Mouse (Mus musculus) cortical plate, adult 2 months (tissue): ENCODE data around the gene Hspa5. TPM values are rescaled to one million over a fixed set of nuclear protein-coding genes. Genes with fewer than 3 reads are reported as not detected.
"Not testable (repeated sequence)": the region's sequence is repeated elsewhere in the genome, so short reads cannot be mapped to it uniquely, and the experiment has no call there.

Experiments used
- H3K27ac ChIP-seq: fragments of 200-500 bp; 2 replicates; pipeline ENCODE4 v1.5.1; 2012; ENCODE audit warnings: low read length, control low read depth, inconsistent platforms; ENCODE audit not compliant: insufficient read depth
- H3K4me1 ChIP-seq: fragments of 200-500 bp; 2 replicates; pipeline ENCODE4 v1.6.1; 2011; ENCODE audit warnings: low read length; ENCODE audit not compliant: control insufficient read depth, insufficient read depth
- H3K4me3 ChIP-seq: fragments of 200-500 bp; 2 replicates; pipeline ENCODE4 v1.5.1; 2011; ENCODE audit warnings: mild to moderate bottlenecking, low read length, control low read depth; ENCODE audit not compliant: insufficient read depth
- CTCF ChIP-seq: fragments of 200-500 bp; IDR thresholded peaks from 2 replicates; pipeline ENCODE4 v1.5.1; 2011; ENCODE audit warnings: mild to moderate bottlenecking, control low read depth, low read length; ENCODE audit not compliant: insufficient read depth; ENCODE audit errors: extremely low read depth
- POLR2A ChIP-seq: fragments of 200-500 bp; IDR thresholded peaks from 2 replicates; pipeline ENCODE4 v1.6.1; 2011; ENCODE audit warnings: mild to moderate bottlenecking, low read length, control low read depth; ENCODE audit not compliant: insufficient read depth; ENCODE audit errors: extremely low read depth
- polyA plus RNA-seq: library from polyadenylated mRNA; depleted of rRNA; stranded (reverse); fragments of >200 nt; gene quantifications from 2 replicates; pipeline ENCODE4 v1.2.3, GENCODE M21; 2012

The Hspa5 gene
- polyA plus RNA-seq, 1 experiment, result 215 TPM

DNA sequence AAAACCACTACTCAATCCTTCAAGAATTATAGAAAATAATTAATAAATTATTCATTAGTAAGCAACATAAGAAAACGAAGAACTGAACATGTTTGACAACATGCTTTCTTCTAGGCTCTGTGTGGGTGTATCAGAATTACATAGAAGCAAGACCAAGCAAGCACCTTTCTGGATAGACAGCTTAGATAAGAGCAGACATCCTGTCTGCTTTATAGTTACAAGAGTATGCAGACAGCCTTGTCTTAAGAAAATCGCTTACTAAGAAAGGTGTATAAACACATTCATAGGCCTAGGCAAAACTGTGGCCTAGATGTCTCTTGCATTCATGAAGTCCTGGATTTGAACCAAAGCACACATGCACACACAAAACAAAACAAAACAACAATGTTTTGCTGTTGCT lies 26.1 kb upstream of the Hspa5 start:
- TF ChIP-seq POLR2A (no peak), CTCF (no peak)
- Histone ChIP-seq H3K4me1 (peaks cover 2% of the 10 kb centered on the region; the same call in 1 of the 2 replicates), H3K4me3 (no peak overlapping the region), H3K27ac (no peak overlapping the region)

DNA sequence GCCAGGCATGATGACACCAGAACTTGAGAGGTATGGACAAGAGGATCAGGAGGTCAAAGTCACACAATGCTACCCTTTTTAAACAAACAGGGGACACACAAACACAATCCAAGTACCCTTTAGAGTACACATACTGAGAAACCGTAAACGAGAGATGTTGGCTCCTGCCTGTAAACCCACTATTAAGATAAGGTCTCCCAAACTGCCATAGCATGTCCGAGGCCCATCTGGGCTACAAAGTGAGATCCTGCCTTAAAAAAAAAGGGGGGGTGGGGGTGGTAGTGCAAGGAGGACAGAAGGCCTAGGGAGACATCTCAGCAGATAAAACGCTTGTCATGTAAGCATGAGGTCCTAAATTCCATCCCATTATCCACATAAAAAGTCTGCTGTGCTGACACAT lies 23.3 kb upstream of the Hspa5 start:
- TF ChIP-seq CTCF, result no peak
- no peak for TF ChIP-seq POLR2A
- no peak overlapping the region for H3K27ac ChIP-seq
- H3K4me3 ChIP-seq, result no peak overlapping the region
- peaks cover 2% of the 10 kb centered on the region; the same call in 1 of the 2 replicates for H3K4me1 ChIP-seq

DNA sequence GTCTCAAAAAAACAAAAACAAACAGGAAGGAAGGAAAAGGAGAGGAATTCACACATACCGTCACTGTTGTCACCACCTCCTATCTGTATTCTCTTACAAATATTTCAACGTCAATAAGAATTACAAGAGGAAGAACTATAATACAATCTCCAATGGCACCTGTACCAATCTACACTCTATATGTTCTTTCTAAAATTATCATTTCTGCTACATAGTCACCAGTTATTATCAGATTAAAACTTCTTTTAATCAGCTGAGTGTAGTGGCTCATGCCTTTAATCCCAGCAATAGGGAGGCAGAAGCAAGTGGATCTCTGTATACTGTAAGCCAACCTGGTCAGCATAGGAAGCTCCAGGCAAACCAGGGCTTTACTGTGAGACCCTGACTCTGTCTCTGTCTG lies 21.5 kb upstream of the Hspa5 start:
- Histone ChIP-seq H3K27ac (no peak overlapping the region), H3K4me1 (peaks cover 4% of the 10 kb centered on the region; the same call in 1 of the 2 replicates), H3K4me3 (no peak overlapping the region)
- no peak for TF ChIP-seq CTCF
- TF ChIP-seq POLR2A, result no peak

DNA sequence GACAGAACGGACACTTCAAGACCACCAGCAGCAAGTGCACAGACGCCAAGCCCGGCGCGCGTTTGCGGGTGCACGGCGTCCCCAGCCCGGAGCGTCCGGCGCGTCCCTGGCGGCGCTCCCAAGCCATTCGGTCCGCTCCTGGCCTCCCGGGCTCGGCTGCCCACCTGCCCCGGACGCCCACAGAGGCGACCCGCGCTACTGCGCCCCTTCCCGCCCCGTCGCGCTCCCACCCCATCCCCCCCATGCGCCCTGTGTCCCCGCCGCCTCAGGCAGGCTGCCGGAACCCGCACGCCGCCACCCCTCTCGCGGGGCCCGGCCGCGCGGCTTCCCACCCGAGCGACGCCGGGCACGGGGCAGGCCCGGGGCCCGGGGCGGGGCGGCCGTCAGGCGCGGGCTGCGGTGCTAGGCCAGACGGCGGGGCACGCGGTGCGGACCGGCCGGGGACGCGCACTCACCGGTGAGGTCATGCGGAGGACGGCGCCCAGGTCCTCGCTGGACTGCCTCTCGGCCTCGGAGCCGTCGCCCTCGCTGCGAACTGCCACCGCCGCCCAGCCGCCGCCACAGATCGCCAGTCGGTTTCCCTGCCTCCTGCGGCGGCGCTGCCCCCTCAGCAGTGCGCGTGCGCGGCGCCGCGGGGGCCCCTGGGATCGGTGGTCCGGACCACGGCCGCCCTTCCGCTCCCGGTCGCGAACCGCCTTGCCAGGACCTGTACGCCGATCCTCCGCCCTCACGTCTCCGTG lies 17.8 kb upstream of the Hspa5 start:
- Histone ChIP-seq H3K27ac (peak overlapping the region; percentile 53; the same call in 1 of the 2 replicates), H3K4me1 (peaks cover 4% of the 10 kb centered on the region; the same call in 1 of the 2 replicates), H3K4me3 (peak overlapping the region; percentile 46)
- TF ChIP-seq CTCF, result no peak
- peak; percentile 73 for TF ChIP-seq POLR2A

DNA sequence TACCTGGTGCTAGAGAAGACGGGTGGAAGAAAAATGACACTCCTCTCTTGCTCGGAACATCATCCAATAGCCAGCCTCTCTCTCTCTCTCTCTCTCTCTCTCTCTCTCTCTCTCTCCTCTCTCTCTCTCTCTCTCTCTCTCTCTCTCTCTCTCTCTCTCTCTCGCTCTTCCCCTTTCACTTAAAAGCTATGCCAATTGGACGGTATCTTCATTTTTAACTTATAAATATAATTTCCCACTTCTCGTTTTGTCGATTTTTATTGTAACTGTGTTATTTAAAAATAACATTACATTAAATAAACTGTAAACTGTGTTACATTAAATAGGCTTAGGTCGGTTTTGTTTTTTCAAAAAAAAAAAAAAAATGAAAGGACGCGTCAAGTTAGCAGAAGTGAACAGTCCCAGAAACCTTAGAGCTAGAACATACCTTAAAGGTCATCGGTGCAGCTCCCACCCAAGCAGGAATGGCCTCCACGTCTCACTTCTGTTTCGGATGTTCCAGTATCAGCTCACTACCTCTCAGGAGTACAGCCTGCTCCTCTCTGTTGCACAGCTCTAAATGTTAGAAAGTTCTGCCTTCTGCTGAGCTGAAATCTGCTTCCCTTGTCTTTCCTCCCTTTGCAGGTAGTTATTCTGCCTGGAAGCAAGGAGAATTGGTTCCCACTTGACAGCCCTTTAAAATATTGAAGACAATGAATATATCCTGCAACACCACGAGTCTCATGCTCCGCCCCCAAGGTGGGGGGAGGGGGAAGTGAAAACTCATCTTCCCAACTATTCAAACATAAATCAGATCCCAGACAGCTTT lies 17.0 kb upstream of the Hspa5 start, which contains the start of gene Gapvd1:
Gene Gapvd1 (minus strand): TSS at position 682 of the 808 bp plus-strand sequence.
- H3K27ac ChIP-seq, result peak within 1 kb of the TSS; percentile 53; the same call in 1 of the 2 replicates
- H3K4me3 ChIP-seq, result peak within 1 kb of the TSS; percentile 46
- peaks cover 4% of the 10 kb centered on the region; the same call in 1 of the 2 replicates for H3K4me1 ChIP-seq
- TF ChIP-seq POLR2A (no peak), CTCF (no peak)

DNA sequence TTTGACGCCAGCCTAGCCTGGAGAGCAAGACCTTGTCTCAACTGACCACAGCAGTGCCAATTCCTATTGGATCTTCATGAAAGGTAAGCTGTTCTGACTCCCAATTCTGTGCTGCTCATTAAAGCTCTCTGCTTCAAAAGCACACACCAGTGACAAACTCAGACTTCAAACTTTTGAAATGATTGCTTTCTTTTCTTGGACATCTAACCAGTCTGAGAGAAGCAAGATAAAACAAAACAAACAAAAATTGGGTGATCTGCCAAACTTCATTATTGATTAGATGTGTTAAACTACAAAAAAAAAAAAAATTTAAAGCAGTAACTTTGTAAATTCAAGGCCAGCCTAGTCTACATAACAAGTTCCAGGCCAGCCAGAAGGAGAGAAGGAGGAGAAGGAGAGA lies 14.4 kb upstream of the Hspa5 start:
- H3K27ac ChIP-seq, result no peak overlapping the region
- TF ChIP-seq CTCF (no peak), POLR2A (no peak)
- no peak overlapping the region for H3K4me3 ChIP-seq
- H3K4me1 ChIP-seq, result peaks cover 2% of the 10 kb centered on the region; the same call in 1 of the 2 replicates

DNA sequence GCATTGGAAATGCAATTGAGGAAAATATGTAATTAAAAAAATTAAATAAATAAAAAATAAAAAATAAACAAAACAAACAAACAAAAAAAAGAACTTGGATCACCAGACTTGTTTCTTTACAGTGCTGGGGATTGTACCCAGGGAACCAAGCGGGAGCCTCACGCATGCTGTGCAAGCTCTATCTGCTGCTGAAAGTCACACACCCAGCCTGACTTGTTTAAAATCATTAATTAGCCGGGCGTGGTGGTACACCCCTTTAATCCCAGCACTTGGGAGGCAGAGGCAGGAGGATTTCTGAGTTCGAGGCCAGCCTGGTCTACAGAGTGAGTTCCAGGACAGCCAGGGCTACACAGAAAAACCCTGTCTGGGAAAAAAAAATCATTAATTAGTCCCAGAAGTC lies 10.5 kb upstream of the Hspa5 start:
- not testable (repeated sequence) for H3K27ac ChIP-seq, H3K4me1 ChIP-seq, H3K4me3 ChIP-seq

DNA sequence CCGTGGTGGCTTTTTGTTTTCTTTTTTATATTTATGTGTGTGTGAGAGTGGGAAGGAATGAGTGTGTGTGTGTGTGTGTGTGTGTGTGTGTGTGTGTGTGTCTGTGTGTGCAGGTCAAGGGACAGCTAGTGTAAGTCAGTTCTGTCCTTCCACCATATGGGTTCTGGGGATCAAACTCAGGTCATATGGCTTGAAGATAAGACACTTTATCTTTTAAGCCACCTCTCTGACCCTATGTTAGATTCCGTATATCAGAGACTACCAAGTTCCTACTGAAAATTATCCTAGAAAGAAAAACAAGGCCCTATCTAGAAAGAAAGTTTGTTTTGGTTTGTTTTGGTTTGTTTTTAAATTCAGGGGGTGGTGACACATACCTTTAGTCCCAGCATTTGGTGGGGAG lies 9.6 kb upstream of the Hspa5 start:
- Histone ChIP-seq H3K27ac (no peak overlapping the region), H3K4me3 (no peak overlapping the region), H3K4me1 (no peaks in the 10 kb centered on the region)
- no peak for TF ChIP-seq POLR2A
- no peak for TF ChIP-seq CTCF

DNA sequence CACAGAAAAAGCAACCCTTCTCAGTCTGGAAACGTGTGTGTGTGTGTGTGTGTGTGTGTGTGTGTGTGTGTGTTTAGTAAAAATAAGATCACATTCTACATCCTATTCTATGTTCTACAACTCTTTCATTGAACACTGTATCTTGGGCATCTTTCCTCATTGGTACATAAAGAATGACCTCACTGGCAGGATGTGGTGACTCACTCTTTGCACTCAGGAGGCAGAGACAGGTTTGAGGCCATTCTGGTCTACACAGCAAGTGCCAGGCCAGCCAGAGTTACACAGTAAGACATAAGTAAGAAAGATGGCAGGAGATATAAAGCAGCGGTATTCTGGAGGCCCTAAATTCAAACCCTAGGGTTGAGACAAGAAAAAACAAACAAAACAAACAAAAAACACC lies 8.9 kb upstream of the Hspa5 start:
- Histone ChIP-seq H3K4me3 (no peak overlapping the region), H3K27ac (no peak overlapping the region), H3K4me1 (no peaks in the 10 kb centered on the region)
- TF ChIP-seq CTCF, result no peak
- no peak for TF ChIP-seq POLR2A

DNA sequence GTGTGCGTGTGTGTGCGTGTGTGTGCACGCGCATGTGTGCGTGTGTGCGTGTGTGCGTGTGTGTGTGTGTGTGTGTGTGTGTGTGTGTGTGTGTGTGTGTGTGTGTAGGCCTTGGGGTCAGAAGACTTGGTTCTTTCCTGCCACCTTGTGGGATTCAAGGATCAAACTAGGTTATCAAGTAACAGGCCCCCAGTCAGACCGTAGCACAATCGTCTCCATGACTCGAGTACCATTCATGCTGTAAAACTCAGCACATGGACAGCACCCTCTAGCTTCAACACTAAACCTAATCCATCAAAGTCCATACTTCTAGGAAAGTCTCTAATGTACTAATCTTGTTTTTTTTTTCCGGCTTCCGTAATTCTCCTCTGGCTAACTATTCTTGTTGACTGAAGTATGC lies 7.0 kb upstream of the Hspa5 start:
- Histone ChIP-seq H3K27ac (no peak overlapping the region), H3K4me3 (no peak overlapping the region), H3K4me1 (no peaks in the 10 kb centered on the region)
- TF ChIP-seq CTCF (no peak), POLR2A (no peak)
